Mouse (Mus musculus): ENCODE results near the gene Itgb1bp1.

Gene Itgb1bp1

DNA sequence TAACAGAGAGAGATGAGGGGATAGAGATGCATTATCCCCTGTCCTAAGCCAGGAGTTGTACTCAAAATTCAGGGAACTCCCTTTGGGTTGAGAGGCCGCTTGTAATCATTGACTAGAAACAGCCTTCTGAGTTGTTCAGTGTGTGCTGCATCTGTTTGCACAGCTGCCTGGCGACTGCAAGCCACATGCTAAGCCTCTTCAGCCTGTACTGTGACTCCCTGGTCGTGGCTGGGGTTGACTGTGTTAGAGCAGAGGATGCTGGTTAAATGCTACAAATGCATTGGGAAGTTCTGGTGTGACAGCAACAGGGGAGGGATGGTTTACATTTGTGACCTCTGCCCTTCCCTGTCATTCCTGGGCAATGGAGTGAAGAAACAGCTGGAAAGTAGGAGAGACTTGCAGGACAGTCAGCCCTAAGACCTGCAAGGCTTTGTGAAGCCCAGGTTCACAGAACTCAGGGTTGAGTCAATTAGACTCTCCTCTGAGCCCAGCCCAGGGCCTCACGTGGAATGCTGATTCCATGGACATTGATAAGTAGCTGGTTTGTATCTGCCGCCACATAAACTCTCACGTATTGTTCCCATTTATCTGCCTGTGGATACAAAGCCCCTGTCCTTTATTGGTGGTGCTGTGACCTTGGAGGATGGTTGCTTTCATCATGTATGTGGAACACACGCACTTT lies 38.2 kb downstream of the Itgb1bp1 start:
- DNase-seq (ENCODE audit: low read depth, low spot score) = no peak

DNA sequence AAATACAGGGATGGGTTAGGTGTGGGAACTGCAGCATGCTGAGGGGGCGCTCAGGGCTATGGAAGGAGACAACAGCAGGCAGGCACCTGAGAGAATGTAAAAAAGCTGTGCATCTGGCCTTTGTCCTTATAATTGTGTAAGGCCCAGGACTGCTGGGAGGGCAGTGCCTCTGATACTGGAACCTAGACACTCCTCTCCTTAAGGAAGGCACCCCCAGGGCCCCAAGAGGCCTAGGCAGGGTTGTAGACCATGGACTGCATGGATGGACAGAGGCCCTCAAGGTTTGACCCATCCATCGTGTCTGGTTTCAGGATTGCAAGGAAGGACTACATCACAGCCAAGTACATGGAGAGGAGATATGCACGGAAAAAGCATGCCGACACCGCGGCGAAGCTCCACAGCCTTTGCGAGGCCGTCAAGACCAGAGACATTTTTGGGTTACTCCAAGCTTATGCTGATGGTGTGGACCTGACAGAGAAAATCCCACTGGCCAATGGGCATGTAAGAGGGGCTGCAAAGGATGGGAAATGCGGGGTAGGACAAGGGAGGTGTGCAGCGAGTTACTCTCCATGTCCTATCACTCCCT lies 41.6 kb downstream of the Itgb1bp1 start:
- DNase-seq (ENCODE audit: low read depth, low spot score) = no peak

- no peak for DNase-seq (ENCODE audit: low read depth, low spot score)
Measured at GRCm38 (mm10) chr12:21241965-21242364, 44.1 kb downstream of the Itgb1bp1 start.

GRCm38 (mm10) chr12:21234560-21234959 lies 51.5 kb downstream of the Itgb1bp1 start:
- DNase-seq (ENCODE audit: low read depth, low spot score) = no peak

GRCm38 (mm10) chr12:21233727-21234126 lies 52.4 kb downstream of the Itgb1bp1 start:
- no peak for DNase-seq (ENCODE audit: low read depth, low spot score)

DNA sequence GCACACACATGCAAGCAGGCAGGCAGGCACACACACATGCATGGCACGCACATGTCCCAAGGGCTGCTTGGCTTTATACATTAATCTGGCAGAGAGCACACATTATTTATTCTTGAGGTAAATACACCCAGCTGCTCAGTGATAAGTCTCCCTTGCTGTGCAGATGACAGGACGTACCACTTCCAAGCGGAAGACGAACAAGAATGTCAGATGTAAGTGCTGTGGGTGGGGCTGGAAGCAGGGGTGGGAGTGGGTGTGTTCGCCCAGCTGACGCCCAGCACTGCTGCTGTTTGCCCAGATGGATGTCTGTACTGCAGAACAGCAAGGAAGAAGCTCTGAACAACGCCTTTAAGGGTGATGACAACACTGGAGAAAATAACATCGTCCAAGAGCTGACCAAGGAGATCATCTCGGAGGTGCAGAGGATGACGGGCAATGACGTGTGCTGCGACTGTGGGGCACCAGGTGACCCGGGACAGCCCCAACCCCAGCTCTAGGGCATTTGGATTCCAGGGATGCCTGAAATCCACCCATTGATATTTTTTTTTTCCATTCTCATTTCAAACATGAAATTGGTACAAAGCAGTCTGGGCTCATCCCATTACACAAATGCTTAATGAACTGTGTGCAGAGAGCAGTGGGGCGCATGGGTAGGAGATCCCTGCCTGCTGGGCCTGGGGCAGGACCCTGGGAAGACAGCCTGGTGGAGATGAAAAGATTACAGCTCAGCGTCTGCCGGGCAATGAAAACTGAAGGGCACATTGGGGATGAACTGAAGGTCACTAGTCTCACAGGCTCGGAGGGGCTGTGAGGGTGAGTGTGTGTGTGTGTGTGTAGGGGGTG lies 56.8 kb downstream of the Itgb1bp1 start:
- DNase-seq (ENCODE audit: low read depth, low spot score) = no peak

DNA sequence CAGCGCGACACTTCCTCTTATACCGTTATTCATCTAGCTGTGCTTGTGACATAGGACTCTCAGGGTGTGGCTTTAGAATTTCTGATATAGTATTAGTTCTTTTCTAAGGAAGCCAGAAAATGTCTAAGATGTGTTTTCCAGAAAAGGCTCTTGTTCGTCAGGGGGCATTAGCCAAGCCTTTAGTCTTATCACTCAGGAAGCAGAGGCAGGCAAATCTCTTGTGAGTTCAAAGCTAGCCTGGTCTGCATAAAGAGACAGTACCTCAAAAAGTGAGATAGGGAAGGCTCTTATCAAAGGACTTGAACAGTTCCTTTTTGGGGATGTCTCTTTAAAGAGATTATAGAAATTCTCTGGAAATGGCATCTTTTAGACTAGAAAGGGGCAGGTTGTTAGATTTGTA lies 57.4 kb downstream of the Itgb1bp1 start:
- no peak for DNase-seq (ENCODE audit: low read depth, low spot score)

GRCm38 (mm10) chr12:21227076-21227980 lies 58.8 kb downstream of the Itgb1bp1 start:
- peak; percentile 78 for DNase-seq (ENCODE audit: low read depth, low spot score)

DNA sequence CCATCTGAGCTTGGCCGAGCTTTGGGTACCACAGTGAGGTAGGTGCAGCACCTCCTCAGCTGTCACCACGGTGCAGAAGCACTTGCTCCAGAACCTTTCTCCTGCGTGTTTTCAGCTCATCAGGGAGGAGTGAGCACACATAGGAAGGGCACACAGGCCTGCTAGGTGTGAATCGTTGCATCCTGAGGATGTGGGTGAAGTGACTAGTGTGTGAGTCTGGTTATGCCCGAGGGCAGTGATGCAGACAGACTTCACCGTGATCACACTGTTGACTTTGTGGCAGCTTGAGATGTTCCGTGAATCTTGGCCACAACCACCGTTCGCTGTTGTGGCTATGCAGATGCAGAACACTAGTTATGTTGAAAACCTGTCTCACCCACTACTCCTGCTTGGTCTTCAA lies 59.8 kb downstream of the Itgb1bp1 start:
- no peak for DNase-seq (ENCODE audit: low read depth, low spot score)

GRCm38 (mm10) chr12:21225358-21225757 lies 60.7 kb downstream of the Itgb1bp1 start:
- no peak for DNase-seq (ENCODE audit: low read depth, low spot score)

GRCm38 (mm10) chr12:21223923-21224322 lies 62.2 kb downstream of the Itgb1bp1 start:
- DNase-seq (ENCODE audit: low read depth, low spot score) = no peak

DNA sequence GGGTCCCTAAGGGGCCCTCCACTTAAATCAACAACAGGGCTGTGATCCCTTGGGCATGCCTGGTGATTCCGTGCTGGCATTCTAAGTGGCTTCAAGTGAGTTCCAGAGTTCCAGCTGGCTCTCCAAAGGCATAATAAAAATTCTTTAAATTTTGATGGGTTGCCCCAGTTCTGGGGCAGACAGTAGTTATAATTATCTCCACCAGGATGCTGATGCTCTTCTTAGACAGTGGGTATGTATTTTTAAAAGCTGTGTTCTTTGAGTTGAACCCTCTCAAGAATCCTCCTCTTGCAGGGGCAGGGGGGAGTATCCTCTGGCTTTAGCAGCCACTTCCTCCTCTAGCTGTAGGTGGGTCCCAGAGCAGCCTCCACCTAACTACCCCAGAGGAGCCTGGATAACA lies 65.5 kb downstream of the Itgb1bp1 start:
- no peak for DNase-seq (ENCODE audit: low read depth, low spot score)

GRCm38 (mm10) chr12:21217776-21218444 lies 68.2 kb downstream of the Itgb1bp1 start:
- no peak for DNase-seq (ENCODE audit: low read depth, low spot score)

DNA sequence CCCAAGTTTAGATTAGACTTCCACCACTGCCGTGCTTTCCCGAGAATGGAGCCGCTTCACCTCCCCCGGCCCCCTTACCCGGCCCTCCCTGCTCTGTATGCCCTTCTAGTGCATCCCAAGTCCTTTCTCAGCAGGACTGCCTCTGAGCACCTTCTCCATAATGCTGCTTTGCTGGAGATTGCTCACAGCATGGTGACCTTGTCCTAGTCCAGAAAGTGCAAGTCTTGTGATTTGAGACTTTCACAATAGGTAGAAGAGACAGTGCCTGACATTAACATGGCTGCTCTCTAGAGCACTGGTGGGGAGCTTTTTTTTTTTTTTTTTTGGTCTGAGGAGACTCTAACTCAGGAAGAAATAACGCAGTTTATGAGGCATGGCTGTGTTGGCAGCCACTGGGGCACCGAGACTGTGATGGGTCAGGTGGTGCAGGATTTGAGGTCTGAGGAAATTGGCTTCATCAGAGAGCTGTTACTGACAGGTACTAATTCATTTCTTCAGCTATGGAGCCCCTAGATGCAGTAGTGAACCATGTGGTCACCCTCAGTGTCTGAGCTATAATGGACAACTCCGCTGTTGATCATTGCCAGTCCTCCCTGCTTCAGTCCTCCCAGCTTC lies 71.4 kb downstream of the Itgb1bp1 start:
- no peak for DNase-seq (ENCODE audit: low read depth, low spot score)

GRCm38 (mm10) chr12:21212876-21213275 lies 73.2 kb downstream of the Itgb1bp1 start:
- DNase-seq (ENCODE audit: low read depth, low spot score) = no peak

DNA sequence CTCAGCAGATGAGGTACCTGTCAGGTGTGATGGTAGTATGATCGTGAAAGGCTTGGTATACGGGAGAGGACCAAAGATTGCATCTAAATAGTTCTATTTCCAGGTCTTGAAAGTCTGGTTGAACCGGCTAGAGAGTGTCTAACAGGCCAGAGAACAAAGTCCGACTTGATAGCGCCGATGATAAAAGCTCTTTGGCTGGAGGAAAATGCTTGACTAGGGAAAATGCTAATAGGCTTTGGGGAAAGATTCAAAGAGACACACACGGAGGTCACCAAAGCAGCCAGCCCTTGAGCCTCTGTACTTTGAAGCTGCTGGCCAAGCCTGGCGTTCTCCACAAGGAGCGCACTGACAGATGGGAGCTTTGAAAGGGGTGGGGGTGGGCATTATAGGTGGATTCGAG lies 76.8 kb downstream of the Itgb1bp1 start:
- DNase-seq (ENCODE audit: low read depth, low spot score) = no peak

DNA sequence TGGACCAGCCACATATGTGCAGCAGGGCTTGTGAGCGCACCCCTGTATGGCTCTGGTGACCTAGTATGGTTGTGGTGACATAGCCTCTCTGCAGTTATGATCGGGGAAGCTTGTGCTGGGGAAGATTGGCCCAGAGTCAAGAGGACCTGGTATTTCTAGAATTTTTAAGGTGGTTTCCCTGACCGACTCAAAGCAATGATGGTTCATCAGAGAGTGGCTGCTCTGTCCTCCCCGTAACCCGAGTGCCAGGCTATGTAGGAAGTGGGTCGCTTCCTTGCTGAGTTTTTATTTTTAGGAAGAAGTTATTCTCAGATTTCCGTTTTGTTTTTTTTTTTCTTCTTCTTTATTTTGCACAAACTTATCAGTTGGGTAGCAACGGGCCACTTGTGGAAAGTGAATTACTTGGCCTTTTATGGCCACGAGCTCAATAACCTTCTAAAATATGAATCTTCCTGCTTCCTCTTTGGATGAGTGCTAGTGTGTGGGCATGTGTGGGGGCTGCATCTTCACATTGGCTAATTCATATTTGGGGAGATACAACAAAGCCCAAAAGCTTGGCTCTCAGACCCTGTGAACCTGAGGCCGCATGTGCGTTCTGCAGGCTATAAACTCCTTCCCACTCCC lies 77.8 kb downstream of the Itgb1bp1 start:
- no peak for DNase-seq (ENCODE audit: low read depth, low spot score)

- no peak for DNase-seq (ENCODE audit: low read depth, low spot score)
Measured at GRCm38 (mm10) chr12:21207422-21207821, 78.7 kb downstream of the Itgb1bp1 start.

DNA sequence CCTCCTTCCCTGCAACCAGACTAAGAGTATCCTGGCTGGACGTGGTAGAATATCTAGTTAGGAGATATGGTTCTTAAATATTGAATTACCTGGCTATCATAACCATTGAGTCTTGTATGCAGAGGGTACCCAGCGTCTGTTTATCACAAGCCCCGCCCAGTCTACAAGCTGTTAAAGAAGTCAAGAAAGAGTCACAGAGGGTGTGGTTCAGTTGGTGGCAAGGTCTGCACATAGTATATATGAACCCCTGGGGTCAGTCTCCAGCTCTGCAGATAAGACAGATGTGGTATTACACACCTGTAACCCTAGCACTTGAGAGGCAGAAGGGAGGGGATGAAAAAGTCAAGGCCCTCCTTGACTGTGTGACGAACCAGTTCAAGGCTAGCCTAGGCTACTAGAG lies 80.3 kb downstream of the Itgb1bp1 start:
- no peak for DNase-seq (ENCODE audit: low read depth, low spot score)

DNA sequence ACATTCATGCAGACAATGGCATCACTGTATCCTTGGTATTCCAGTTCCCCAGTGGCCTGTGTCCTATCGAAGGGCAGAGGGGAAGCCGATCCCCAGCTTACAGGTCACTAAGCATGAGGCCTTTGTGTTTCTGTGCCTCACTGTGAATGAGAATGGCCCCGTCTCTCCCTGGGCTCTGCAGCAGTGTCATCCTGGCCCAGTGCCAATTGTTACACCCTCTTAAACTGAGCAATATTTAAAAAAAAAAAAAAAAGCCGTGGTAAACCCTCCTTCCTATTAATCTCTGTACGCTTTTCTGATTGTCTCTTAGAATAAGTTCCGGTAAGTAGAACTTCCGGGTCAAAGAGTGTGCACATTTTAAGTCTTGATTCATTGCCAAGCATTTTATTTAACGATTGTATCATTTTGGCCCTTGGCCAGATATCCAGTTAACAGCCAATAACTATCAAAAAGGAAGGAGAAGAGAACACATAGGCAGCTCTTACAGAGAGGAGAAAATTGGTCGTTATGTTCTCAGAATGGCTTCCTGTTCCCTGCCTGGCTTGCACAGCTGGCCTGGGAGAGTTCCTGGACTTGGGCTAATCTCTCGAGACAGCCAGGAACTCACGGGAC lies 81.3 kb downstream of the Itgb1bp1 start:
- DNase-seq (ENCODE audit: low read depth, low spot score) = peak; percentile 57
